Mouse (Mus musculus) Patski (cell line): Measurements from ENCODE around the gene Sptb. TPM values are rescaled to one million over a fixed set of nuclear protein-coding genes. Genes with fewer than 3 reads are reported as not detected.
A peak's percentile ranks its signal among the peaks of the same experiment; 100 is the strongest.

Source experiments
- ATAC-seq: fragments of 100-300 bp; one replicate; pipeline ENCODE4 v1.8.0; 2021
- CTCF ChIA-PET: fragments of 350-600 bp; sonication (Branson Sonifier 250); formaldehyde crosslinking; loops from one replicate; lab custom pipeline; 2022; ENCODE audit warnings: inconsistent platforms; lab: Charles Lee
- POLR2A ChIA-PET: fragments of 350-600 bp; sonication (Branson Sonifier 250); formaldehyde crosslinking; loops from one replicate; lab custom pipeline; 2022; ENCODE audit warnings: antibody characterized with exemption, inconsistent platforms; lab: Charles Lee
- DNase-seq: peaks from one replicate; pipeline ENCODE4 v3.0.0-alpha.2; 2011; ENCODE audit warnings: low read depth, low spot score
- H3K27me3 ChIP-seq: fragments of 371-371 bp; one replicate; pipeline ENCODE4 v1.5.1; 2021
- CTCF ChIP-seq: fragments of 100-300 bp; IDR thresholded peaks from one replicate; pipeline ENCODE4 v1.5.1; 2021
- in situ Hi-C: fragments of 300-500 bp; cut with MboI; formaldehyde crosslinking; loops from 3 replicates; pipeline ENCODE4 v1.11.1; 2018; ENCODE audit warnings: low pct_unique_long_range_greater_than_20kb, mixed read lengths
- polyA plus RNA-seq: library from polyadenylated mRNA; unstranded; gene quantifications from one replicate; pipeline ENCODE4 v1.2.3, GENCODE M21; 2021

Sptb gene
- polyA plus RNA-seq, 1 experiment from 2014 or later, result 0.81 TPM

DNA sequence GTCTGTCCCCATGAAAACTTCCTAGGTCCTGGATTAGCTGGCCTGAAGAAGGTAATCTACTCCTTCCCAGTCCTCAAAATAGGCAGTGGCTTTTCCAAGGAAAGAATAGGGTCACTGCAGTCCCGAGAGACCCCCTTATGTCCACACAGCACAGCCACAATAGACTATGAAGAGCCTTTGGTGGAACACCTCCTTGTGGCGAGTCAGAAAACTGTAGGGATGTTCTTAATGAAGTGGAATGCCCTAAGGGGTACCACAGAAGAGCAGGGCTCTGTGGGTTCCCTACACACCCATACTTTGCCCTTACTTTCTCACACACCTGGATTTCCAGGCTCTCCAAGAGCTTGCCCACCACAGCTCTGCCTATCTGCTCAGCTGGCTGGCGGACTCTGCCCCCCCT is 104.5 kb downstream of the Sptb start:
- TF ChIP-seq CTCF, result no peak
- POLR2A ChIA-PET, result no interaction called here
- no peaks in the 10 kb centered on the region for H3K27me3 ChIP-seq
- CTCF ChIA-PET, result interaction anchor here (1.0 to 1.4 kb wide), 2 partner anchors 12 to 14 kb away, joined by 3 read pairs; no protein-coding TSS in a partner anchor
- ATAC-seq, result no peak
- in situ Hi-C loops, result no loop called here
- no peak for DNase-seq

DNA sequence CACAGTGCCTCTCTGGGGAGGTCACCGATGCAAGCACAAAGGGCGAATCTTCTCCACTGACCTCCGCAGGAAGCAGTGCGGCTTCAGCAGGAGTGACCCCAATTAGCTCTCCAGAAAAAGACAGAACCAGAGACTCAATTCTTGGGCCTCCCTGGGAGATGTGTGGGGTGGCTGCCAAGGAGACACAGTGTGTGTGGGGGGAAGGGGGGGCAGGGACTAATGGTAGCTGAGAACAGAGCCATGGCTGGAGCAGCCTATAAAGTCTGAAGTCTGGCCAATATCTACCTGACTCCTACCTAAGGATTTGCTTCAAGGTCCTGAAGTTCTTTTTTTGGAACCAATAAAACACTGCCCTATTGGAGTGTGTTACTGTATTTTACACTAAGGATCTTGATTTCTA is 105.8 kb downstream of the Sptb start:
- ChIA-PET CTCF (no interaction called here), POLR2A (no interaction called here)
- DNase-seq (no peak), ATAC-seq (no peak)
- TF ChIP-seq CTCF, result no peak
- in situ Hi-C loops, result no loop called here
- no peaks in the 10 kb centered on the region for H3K27me3 ChIP-seq

DNA sequence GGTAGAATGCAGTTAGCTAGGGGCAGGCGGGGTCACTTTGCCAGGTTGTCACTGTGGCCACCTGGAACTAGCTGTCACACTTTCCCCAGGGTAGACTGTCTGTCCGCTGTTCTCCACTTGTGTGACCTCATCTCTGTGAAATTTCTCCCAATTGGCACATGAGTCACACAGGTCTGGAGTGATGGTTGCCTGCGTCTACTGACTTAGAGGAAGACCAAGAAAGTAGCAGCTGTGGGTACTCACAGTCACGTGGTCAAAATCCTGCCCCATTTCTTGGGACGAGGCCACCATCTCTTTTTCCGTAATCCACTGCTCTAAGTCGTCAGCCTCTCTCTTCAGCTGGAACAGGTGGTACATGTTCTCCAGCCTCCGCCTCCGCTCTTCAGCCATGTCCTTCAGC is 106.6 kb downstream of the Sptb start:
- ChIA-PET CTCF (no interaction called here), POLR2A (no interaction called here)
- DNase-seq (no peak), ATAC-seq (no peak)
- in situ Hi-C loops, result no loop called here
- H3K27me3 ChIP-seq, result no peaks in the 10 kb centered on the region
- no peak for TF ChIP-seq CTCF

DNA sequence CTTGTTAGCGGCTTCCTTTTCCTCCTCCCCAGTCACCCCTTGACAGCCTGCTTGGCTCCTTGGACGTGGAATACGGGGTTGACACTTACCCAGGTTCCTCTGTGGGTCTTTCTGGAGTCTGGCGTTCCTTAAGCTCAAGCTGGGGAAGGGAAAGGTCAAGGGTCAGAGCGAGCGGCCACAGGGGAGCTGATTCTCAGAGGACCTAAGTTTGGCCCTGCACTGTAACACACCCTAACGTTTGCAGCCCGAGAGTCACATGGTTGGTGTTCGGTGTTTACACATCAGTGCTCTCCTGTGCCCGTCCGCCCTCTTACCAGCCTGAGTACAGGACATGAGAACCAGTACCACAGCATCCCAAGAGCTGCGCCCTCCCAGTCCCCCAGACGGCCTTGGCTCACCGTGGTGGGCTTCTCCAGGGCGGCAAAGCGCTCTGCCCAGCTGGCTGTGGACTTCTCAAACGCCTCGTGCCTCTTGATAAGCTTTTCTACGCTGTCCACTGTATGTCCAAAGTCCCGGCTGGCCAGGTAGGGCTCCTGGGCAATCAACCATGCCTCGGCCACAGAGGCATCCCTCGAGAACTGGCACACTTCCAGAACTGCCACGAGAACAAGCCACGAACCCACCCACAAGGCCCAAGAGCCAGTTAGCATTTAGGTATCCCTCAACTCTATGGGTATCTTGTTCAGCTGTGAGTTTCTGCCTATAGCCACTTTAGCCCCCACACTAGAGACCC is 112.0 kb downstream of the Sptb start:
- DNase-seq, result no peak
- ATAC-seq, result no peak
- no peak for TF ChIP-seq CTCF
- H3K27me3 ChIP-seq, result no peaks in the 10 kb centered on the region
- ChIA-PET POLR2A (no interaction called here), CTCF (interaction anchor here (1.1 to 1.5 kb wide), 2 partner anchors 35 to 102 kb away, joined by 3 to 5 read pairs; no protein-coding TSS in a partner anchor)
- in situ Hi-C loops, result loop anchor here (10.0 kb wide), 1 partner anchor 234 kb away; the partner anchor contains the start of gene Zbtb25

DNA sequence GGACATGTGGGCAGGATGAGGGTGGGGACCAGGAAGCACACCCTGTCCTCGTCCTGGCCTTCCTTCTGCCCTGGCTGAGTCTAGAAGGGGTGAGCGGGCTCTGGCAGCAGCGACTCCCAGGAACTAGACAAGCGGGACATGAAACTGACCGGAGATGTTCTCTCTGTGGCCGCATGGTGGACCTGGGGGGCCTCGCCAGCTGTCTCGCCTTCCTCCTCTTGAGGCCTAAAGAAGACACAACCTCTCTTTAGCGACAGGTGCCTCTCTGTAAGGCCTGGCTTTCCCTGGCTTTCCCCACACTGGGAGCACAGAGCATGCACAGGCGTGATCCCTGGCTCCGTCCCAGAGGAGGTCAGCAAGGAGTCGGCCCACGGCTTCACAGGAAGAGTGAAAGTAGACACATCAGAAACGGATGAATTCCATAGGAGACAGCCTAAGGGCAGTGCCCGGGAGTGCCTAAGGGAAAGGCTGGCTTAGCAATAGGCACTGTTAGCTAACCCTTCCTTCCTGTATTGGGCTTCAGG is 112.7 kb downstream of the Sptb start:
- DNase-seq (no peak), ATAC-seq (no peak)
- ChIA-PET POLR2A (no interaction called here), CTCF (no interaction called here)
- TF ChIP-seq CTCF, result no peak
- in situ Hi-C loops, result loop anchor here (10.0 kb wide), 1 partner anchor 233 kb away; the partner anchor contains the start of gene Zbtb25
- no peaks in the 10 kb centered on the region for H3K27me3 ChIP-seq

DNA sequence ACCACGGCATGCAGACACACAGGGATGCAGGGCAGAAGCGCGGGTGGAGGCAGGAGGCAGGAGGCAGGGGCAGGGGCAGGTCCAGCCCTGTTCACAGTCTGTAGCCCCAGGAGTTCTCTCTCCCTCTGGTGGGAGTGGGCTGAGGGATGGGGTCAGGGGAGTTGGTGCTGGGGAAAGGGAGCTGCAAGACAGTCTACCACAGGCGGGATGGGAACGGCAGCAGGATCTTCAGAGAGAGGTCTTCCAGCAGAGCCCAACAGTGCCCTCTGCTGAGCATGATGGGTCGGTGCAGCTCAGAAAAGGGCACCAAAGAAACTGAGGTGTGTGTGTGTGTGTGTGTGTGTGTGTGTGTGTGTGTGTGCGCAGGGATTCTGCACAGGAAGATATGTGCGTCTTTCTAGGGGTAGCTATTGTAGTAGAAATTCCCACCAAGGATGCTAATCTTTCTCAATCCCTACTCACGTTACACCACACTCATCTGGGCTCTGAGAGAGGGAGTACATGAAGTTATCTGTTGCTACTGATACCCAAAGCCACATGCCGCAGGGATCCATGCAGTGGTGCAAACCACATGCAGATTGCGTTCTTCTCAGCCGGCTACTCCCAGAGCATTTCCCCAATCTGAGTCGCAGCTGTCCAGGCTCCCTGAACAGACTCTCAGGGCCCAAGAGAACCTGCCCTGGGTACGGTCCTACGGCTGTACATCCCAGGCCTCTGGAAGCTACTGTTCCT is 113.9 kb downstream of the Sptb start:
- no peaks in the 10 kb centered on the region for H3K27me3 ChIP-seq
- POLR2A ChIA-PET, result interaction anchor here (1.2 kb wide), 1 partner anchor 114 kb away, joined by 5 read pairs; no protein-coding TSS in a partner anchor
- ATAC-seq (no peak), DNase-seq (no peak)
- in situ Hi-C loops, result loop anchor here (10.0 kb wide), 1 partner anchor 232 kb away; the partner anchor contains the start of gene Zbtb25
- no peak for TF ChIP-seq CTCF
- CTCF ChIA-PET, result interaction anchor here (1.0 to 1.5 kb wide), 3 partner anchors 11 to 101 kb away, joined by 3 to 7 read pairs (median 3); no protein-coding TSS in a partner anchor

DNA sequence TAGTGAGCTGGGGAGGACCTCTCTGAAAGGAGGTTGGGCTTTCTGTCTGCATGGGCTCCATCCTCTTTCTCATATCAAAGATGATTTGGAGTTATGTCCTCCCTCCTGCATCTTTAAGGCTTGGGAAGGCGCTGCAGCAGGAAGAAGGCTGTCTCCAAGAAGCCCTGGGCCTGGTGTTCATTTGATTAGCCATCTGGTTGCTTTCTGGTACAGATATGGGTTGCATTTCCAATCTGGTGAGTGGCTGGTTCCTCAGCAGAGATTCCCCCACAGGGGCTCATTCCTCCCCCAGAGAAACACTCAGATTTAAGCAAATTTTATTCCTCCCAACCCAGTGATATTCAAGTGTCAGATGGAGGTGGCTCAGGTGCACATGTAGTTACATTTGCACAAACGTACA is 114.5 kb downstream of the Sptb start:
- no peaks in the 10 kb centered on the region for H3K27me3 ChIP-seq
- ChIA-PET POLR2A (interaction anchor here (1.2 kb wide), 1 partner anchor 114 kb away, joined by 5 read pairs; no protein-coding TSS in a partner anchor), CTCF (interaction anchor here (1.3 to 1.5 kb wide), 2 partner anchors 13 to 100 kb away, joined by 3 to 7 read pairs; no protein-coding TSS in a partner anchor)
- DNase-seq (no peak), ATAC-seq (no peak)
- in situ Hi-C loops, result loop anchor here (10.0 kb wide), 1 partner anchor 231 kb away; the partner anchor contains the start of gene Zbtb25
- no peak for TF ChIP-seq CTCF

DNA sequence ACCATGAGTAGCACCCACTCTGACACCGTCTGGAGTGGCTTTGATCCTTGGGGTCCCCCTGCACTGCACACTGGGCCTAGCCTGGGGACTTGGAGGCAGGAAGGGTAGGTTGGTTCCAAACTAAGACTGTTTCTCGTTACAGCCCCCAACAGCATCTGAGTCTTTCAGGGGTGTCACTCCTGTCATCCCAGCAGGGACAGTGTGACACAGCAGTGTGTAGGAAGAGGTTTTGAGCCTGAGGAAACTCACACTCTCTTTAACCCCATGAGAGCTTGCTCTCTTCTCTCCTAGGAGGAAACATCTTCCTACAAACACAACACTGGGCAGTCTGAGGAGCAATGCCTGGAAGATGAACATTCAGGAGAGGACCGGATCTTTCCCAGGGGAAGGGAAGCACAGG is 115.8 kb downstream of the Sptb start:
- in situ Hi-C loops, result loop anchor here (5.0 to 10.0 kb wide), 2 partner anchors 97 to 230 kb away; partner anchors contain the start of gene Zbtb25
- ATAC-seq (no peak), DNase-seq (no peak)
- no peak for TF ChIP-seq CTCF
- no peaks in the 10 kb centered on the region for H3K27me3 ChIP-seq
- ChIA-PET POLR2A (interaction anchor here (0.6 kb wide), 1 partner anchor 77 kb away, joined by 5 read pairs; no protein-coding TSS in a partner anchor), CTCF (no interaction called here)

DNA sequence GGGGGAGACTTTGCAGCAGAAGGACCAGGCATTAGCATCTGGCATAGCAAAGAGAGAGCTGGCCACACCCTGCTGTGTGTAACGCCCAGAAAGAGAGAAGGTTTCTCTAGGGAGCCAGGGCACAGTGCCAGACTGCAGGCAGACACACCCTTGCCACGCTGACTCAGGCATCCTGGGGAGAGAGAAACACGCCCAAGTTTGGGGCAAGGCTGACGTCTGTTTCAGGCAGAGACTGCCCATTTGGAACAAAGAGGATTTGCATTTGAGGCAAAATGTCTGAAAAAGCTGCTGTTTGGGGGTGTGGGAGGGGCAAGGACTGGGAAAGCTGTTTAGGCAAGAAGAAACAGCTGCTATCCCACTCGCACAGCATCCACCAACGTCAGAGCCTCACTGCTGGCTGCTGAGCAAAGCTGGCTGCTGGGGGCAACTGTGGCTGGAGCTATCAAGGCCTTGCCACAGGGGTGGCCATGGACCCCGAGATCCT is 116.5 kb downstream of the Sptb start:
- ChIA-PET POLR2A (interaction anchor here (0.6 to 1.1 kb wide), 2 partner anchors 60 to 77 kb away, joined by 5 read pairs; no protein-coding TSS in a partner anchor), CTCF (interaction anchor here (1.2 to 1.3 kb wide), 2 partner anchors 45 to 112 kb away, joined by 4 to 5 read pairs; no protein-coding TSS in a partner anchor)
- TF ChIP-seq CTCF, result no peak
- DNase-seq, result peak; percentile 53
- ATAC-seq, result peak; percentile 51
- H3K27me3 ChIP-seq, result no peaks in the 10 kb centered on the region
- in situ Hi-C loops, result loop anchor here (5.0 to 10.0 kb wide), 2 partner anchors 97 to 229 kb away; partner anchors contain the start of gene Zbtb25
